Mouse (Mus musculus): ENCODE measurements around the gene Cwc27. TPM values are rescaled to one million over a fixed set of nuclear protein-coding genes. Genes with fewer than 3 reads are reported as not detected.
A peak's percentile ranks its signal among the peaks of the same experiment; 100 is the strongest.

Cwc27 gene
- polyA plus RNA-seq, 1 experiment from 2014 or later: 26.2 TPM

GRCm38 (mm10) chr13:104762401-104762800 lies 54.5 kb downstream of the Cwc27 start:
- H3K4me3 ChIP-seq: no peak overlapping the region
- no peak for ATAC-seq (ENCODE audit: borderline replicate concordance, extremely low read depth, low FRiP score, low TSS enrichment)
- 87% methylated on average over 4 of the region's 4 CpGs for WGBS

GRCm38 (mm10) chr13:104759381-104759780 lies 57.6 kb downstream of the Cwc27 start:
- Histone ChIP-seq H3K4me3 (no peak overlapping the region), H3K4me2 (no peak overlapping the region), H3K36me3 (no peaks in the 10 kb centered on the region), H3K27me3 (no peaks in the 10 kb centered on the region), H3K27ac (no peak overlapping the region), H3K9ac (no peak overlapping the region), H3K4me1 (no peaks in the 10 kb centered on the region), H3K9me3 (no peaks in the 10 kb centered on the region)
- WGBS: 96% methylated on average over 1 of the region's 1 CpGs
- no peak for ATAC-seq (ENCODE audit: borderline replicate concordance, extremely low read depth, low FRiP score, low TSS enrichment)

More at GRCm38 (mm10) chr13:104762401-104762800, 54.5 kb downstream of the Cwc27 start:
- no peaks in the 10 kb centered on the region for H3K9me3 ChIP-seq
- no peaks in the 10 kb centered on the region for H3K27me3 ChIP-seq
- no peak overlapping the region for H3K9ac ChIP-seq
- no peak overlapping the region for H3K27ac ChIP-seq
- no peak overlapping the region for H3K4me2 ChIP-seq
- no peaks in the 10 kb centered on the region for H3K36me3 ChIP-seq
- H3K4me1 ChIP-seq: no peaks in the 10 kb centered on the region

GRCm38 (mm10) chr13:104747032-104747431 lies 69.9 kb downstream of the Cwc27 start:
- ATAC-seq (ENCODE audit: borderline replicate concordance, extremely low read depth, low FRiP score, low TSS enrichment): no peak
- H3K36me3 ChIP-seq: no peaks in the 10 kb centered on the region

GRCm38 (mm10) chr13:104742866-104743265 lies 74.1 kb downstream of the Cwc27 start:
- Histone ChIP-seq H3K9me3 (no peaks in the 10 kb centered on the region), H3K27ac (no peak overlapping the region), H3K36me3 (no peaks in the 10 kb centered on the region), H3K4me1 (no peaks in the 10 kb centered on the region), H3K4me2 (no peak overlapping the region), H3K27me3 (no peaks in the 10 kb centered on the region), H3K4me3 (no peak overlapping the region), H3K9ac (no peak overlapping the region)
- 90% methylated on average over 4 of the region's 4 CpGs for WGBS
- ATAC-seq (ENCODE audit: borderline replicate concordance, extremely low read depth, low FRiP score, low TSS enrichment): no peak

More at GRCm38 (mm10) chr13:104747032-104747431, 69.9 kb downstream of the Cwc27 start:
- Histone ChIP-seq H3K27me3 (no peaks in the 10 kb centered on the region), H3K9ac (no peak overlapping the region), H3K9me3 (no peaks in the 10 kb centered on the region), H3K4me2 (no peak overlapping the region), H3K4me3 (no peak overlapping the region), H3K27ac (no peak overlapping the region), H3K4me1 (no peaks in the 10 kb centered on the region)

- Histone ChIP-seq H3K4me1 (0 out of 2 replicates have a peak, but pooled peaks cover 3% of the 10 kb centered on the region), H3K36me3 (no peaks in the 10 kb centered on the region), H3K27ac (0 out of 2 replicates have a peak overlapping the region, but pooled peaks have one; percentile 16), H3K4me3 (no peak overlapping the region), H3K9ac (no peak overlapping the region), H3K9me3 (no peaks in the 10 kb centered on the region), H3K4me2 (no peak overlapping the region), H3K27me3 (no peaks in the 10 kb centered on the region)
- ATAC-seq (ENCODE audit: borderline replicate concordance, extremely low read depth, low FRiP score, low TSS enrichment): peak; percentile 65; the same call in 1 of the 2 replicates
- 26% methylated on average over 3 of the region's 3 CpGs for WGBS
Measured at GRCm38 (mm10) chr13:104729261-104730046, 87.5 kb downstream of the Cwc27 start.

- no peaks in the 10 kb centered on the region for H3K9me3 ChIP-seq
Measured at GRCm38 (mm10) chr13:104727681-104728080, 89.3 kb downstream of the Cwc27 start.

GRCm38 (mm10) chr13:104720133-104720532 lies 96.8 kb downstream of the Cwc27 start:
- 64% methylated on average over 5 of the region's 5 CpGs for WGBS
- Histone ChIP-seq H3K9me3 (no peaks in the 10 kb centered on the region), H3K36me3 (no peaks in the 10 kb centered on the region), H3K27ac (no peak overlapping the region), H3K4me1 (no peaks in the 10 kb centered on the region), H3K27me3 (no peaks in the 10 kb centered on the region), H3K4me2 (no peak overlapping the region), H3K4me3 (no peak overlapping the region), H3K9ac (no peak overlapping the region)
- ATAC-seq (ENCODE audit: borderline replicate concordance, extremely low read depth, low FRiP score, low TSS enrichment): no peak

More at GRCm38 (mm10) chr13:104727681-104728080, 89.3 kb downstream of the Cwc27 start:
- no peak overlapping the region for H3K4me2 ChIP-seq
- H3K36me3 ChIP-seq: no peaks in the 10 kb centered on the region
- H3K27ac ChIP-seq: no peak overlapping the region
- ATAC-seq (ENCODE audit: borderline replicate concordance, extremely low read depth, low FRiP score, low TSS enrichment): peak; percentile 84
- H3K4me3 ChIP-seq: no peak overlapping the region
- no peaks in the 10 kb centered on the region for H3K27me3 ChIP-seq
- WGBS: 44% methylated on average over 2 of the region's 2 CpGs
- H3K4me1 ChIP-seq: 0 out of 2 replicates have a peak, but pooled peaks cover 3% of the 10 kb centered on the region
- no peak overlapping the region for H3K9ac ChIP-seq

- no peaks in the 10 kb centered on the region for H3K9me3 ChIP-seq
- ATAC-seq (ENCODE audit: borderline replicate concordance, extremely low read depth, low FRiP score, low TSS enrichment): no peak
- no peaks in the 10 kb centered on the region for H3K36me3 ChIP-seq
- H3K9ac ChIP-seq: no peak overlapping the region
- H3K4me3 ChIP-seq: no peak overlapping the region
- peak overlapping the region; percentile 17; the same call in 1 of the 2 replicates for H3K27ac ChIP-seq
- WGBS: 44% methylated on average over 6 of the region's 6 CpGs
- H3K4me2 ChIP-seq: no peak overlapping the region
- H3K27me3 ChIP-seq: no peaks in the 10 kb centered on the region
- no peaks in the 10 kb centered on the region; the same call in 1 of the 2 replicates for H3K4me1 ChIP-seq
Measured at GRCm38 (mm10) chr13:104694612-104695355, 122.2 kb downstream of the Cwc27 start.

- Histone ChIP-seq H3K9ac (no peak overlapping the region), H3K4me1 (no peaks in the 10 kb centered on the region; the same call in 1 of the 2 replicates), H3K4me2 (no peak overlapping the region), H3K4me3 (no peak overlapping the region), H3K27me3 (no peaks in the 10 kb centered on the region), H3K36me3 (no peaks in the 10 kb centered on the region), H3K27ac (no peak overlapping the region), H3K9me3 (no peaks in the 10 kb centered on the region)
- WGBS: 81% methylated on average over 3 of the region's 3 CpGs
- no peak for ATAC-seq (ENCODE audit: borderline replicate concordance, extremely low read depth, low FRiP score, low TSS enrichment)
Measured at GRCm38 (mm10) chr13:104692710-104693109, 124.2 kb downstream of the Cwc27 start.

- Histone ChIP-seq H3K9ac (no peak overlapping the region), H3K4me1 (peaks cover 12% of the 10 kb centered on the region), H3K27me3 (no peaks in the 10 kb centered on the region), H3K4me3 (no peak overlapping the region), H3K9me3 (no peaks in the 10 kb centered on the region), H3K36me3 (no peaks in the 10 kb centered on the region), H3K27ac (no peak overlapping the region), H3K4me2 (no peak overlapping the region)
- WGBS: 59% methylated on average over 2 of the region's 2 CpGs
- no peak for ATAC-seq (ENCODE audit: borderline replicate concordance, extremely low read depth, low FRiP score, low TSS enrichment)
Measured at GRCm38 (mm10) chr13:104685537-104685936, 131.4 kb downstream of the Cwc27 start.

- no peak for ATAC-seq (ENCODE audit: borderline replicate concordance, extremely low read depth, low FRiP score, low TSS enrichment)
- Histone ChIP-seq H3K36me3 (no peaks in the 10 kb centered on the region), H3K27ac (peak overlapping the region; percentile 75), H3K9me3 (no peaks in the 10 kb centered on the region), H3K9ac (no peak overlapping the region), H3K4me1 (peaks cover 12% of the 10 kb centered on the region), H3K4me2 (peak overlapping the region; percentile 30), H3K27me3 (no peaks in the 10 kb centered on the region), H3K4me3 (no peak overlapping the region)
- WGBS: 20% methylated on average over 6 of the region's 6 CpGs
Measured at GRCm38 (mm10) chr13:104684361-104685011, 132.5 kb downstream of the Cwc27 start.
